Mouse (Mus musculus) ES-E14 (cell line): ENCODE data around the gene Nkiras1. TPM values are rescaled to one million over a fixed set of nuclear protein-coding genes. Genes with fewer than 3 reads are reported as not detected.
"Not testable (repeated sequence)": the region's sequence is repeated elsewhere in the genome, so short reads cannot be mapped to it uniquely, and the experiment has no call there.

Source experiments
- DNase-seq: peaks from one replicate; pipeline ENCODE4 v3.0.0-alpha.2; 2013; ENCODE audit warnings: low read depth, low spot score
- H3K27ac ChIP-seq: 2 replicates; pipeline ENCODE4 v1.5.1; 2012; ENCODE audit warnings: low read depth, mild to moderate bottlenecking, low read length, moderate library complexity, mixed read lengths; ENCODE audit not compliant: poor library complexity, insufficient read depth, severe bottlenecking
- H3K36me3 ChIP-seq: 2 replicates; pipeline ENCODE4 v1.6.1; 2012; ENCODE audit warnings: mild to moderate bottlenecking, low read length, moderate library complexity, mixed read lengths; ENCODE audit not compliant: control insufficient read depth, poor library complexity, insufficient read depth, severe bottlenecking
- H3K4me1 ChIP-seq, 2 experiments: fragments of 150-350 bp in 1 of 2; sonication (generic) in 1 of 2; 2 replicates each; pipeline ENCODE4 v1.6.1; 2012; ENCODE audit warnings: low read length in 2 of 2, mild to moderate bottlenecking in 1 of 2, mixed read lengths in 1 of 2; ENCODE audit not compliant: control insufficient read depth in 2 of 2, insufficient read depth in 2 of 2, poor library complexity in 1 of 2
- H3K4me3 ChIP-seq, 2 experiments: fragments of 150-350 bp in 1 of 2; sonication (generic) in 1 of 2; 2 replicates each; pipeline ENCODE4 v1.5.1; 2012; ENCODE audit warnings: low read length in 2 of 2, low read depth in 1 of 2, mild to moderate bottlenecking in 1 of 2, mixed read lengths in 1 of 2; ENCODE audit not compliant: insufficient read depth in 1 of 2, poor library complexity in 1 of 2, severe bottlenecking in 1 of 2
- H3K9ac ChIP-seq: 2 replicates; pipeline ENCODE4 v1.6.1; 2012; ENCODE audit warnings: low read depth, mild to moderate bottlenecking, low read length, mixed read lengths; ENCODE audit not compliant: poor library complexity, insufficient read depth, severe bottlenecking
- H3K9me3 ChIP-seq: fragments of 150-350 bp; sonication (generic); 2 replicates; pipeline ENCODE4 v1.6.1; 2012; ENCODE audit warnings: low read depth, mild to moderate bottlenecking, low read length; ENCODE audit not compliant: control insufficient read depth, insufficient read depth
- HCFC1 ChIP-seq: IDR thresholded peaks from 2 replicates; pipeline ENCODE4 v1.6.1; 2012; ENCODE audit warnings: low read length, inconsistent platforms, borderline replicate concordance; ENCODE audit not compliant: insufficient read depth
- MAFK ChIP-seq: IDR thresholded peaks from 2 replicates; pipeline ENCODE4 v1.6.1; 2014; ENCODE audit warnings: mild to moderate bottlenecking, low read depth, low read length, inconsistent platforms; ENCODE audit not compliant: insufficient read depth
- ZC3H11A ChIP-seq: IDR thresholded peaks from 2 replicates; pipeline ENCODE4 v1.6.1; 2012; ENCODE audit warnings: low read depth, mild to moderate bottlenecking, inconsistent platforms, low read length, borderline replicate concordance
- ZNF384 ChIP-seq: IDR thresholded peaks from 2 replicates; pipeline ENCODE4 v1.6.1; 2012; ENCODE audit warnings: low read depth, low read length, inconsistent platforms
- in situ Hi-C, 2 experiments: fragments of 600-800 bp; cut with MboI; formaldehyde crosslinking; loops; one replicate each; pipeline ENCODE4 v1.15.1; 2025; ENCODE audit warnings: low sequenced_read_pairs in 2 of 2, inconsistent platforms in 1 of 2; ENCODE audit not compliant: unreplicated experiment in 2 of 2
- total RNA-seq: library from RNA; depleted of rRNA; stranded (reverse); fragments of 300-350 nt; gene quantifications from 2 replicates; pipeline ENCODE4 v1.2.3, GENCODE M21; 2012; rRNA removed

Nkiras1 gene
- total RNA-seq, result 8.1 and 8.6 TPM in 2 replicates

GRCm38 (mm10) chr14:18270529-18271441 is at the start of gene Nkiras1, which contains the start of gene Rpl15:
Nkiras1 (plus strand) TSS chr14:18271136.
Rpl15 (minus strand) TSS chr14:18271391.
- Histone ChIP-seq H3K27ac (peak within 1 kb of the TSS; percentile 65), H3K4me1 (peaks cover 0 to 3% of the 10 kb centered on the region in 2 experiments; a peak in 1 of 4 replicates), H3K4me3 (peak within 1 kb of the TSS; percentile 90 to 99), H3K9me3 (no peaks in the 10 kb centered on the region), H3K9ac (peak within 1 kb of the TSS; percentile 94), H3K36me3 (peaks cover 21% of the 10 kb centered on the region)
- TF ChIP-seq HCFC1 (peak; percentile 93), ZC3H11A (no peak), ZNF384 (no peak)
- in situ Hi-C loops, result no loop called here
- DNase-seq, result peak; percentile 96

DNA sequence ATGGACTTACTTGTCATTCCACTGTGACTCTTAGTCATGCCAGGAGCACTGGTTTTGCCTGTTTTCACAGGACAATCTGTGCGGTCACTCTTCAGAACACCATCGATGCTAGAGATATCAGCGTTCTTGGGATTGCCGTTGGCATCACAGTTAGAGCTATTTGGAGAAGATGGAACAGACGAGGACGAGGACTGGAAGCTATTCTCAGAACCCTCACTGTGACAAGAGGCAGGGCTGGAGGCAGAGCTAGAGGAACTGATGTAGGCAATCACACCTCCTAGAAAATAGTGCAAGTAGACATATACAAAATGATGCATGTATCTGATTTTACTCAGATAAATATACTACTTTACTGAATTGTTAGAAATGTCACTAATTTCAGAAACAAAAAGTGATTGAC is 49.0 kb upstream of the Nkiras1 start:
- DNase-seq, result no peak
- Histone ChIP-seq H3K4me3 (no peak overlapping the region), H3K4me1 (no peaks in the 10 kb centered on the region), H3K9me3 (0 out of 2 replicates have a peak, but pooled peaks cover 1% of the 10 kb centered on the region), H3K9ac (no peak overlapping the region), H3K27ac (no peak overlapping the region), H3K36me3 (no peaks in the 10 kb centered on the region)
- TF ChIP-seq MAFK (no peak), ZNF384 (no peak)
- in situ Hi-C loops, result no loop called here

DNA sequence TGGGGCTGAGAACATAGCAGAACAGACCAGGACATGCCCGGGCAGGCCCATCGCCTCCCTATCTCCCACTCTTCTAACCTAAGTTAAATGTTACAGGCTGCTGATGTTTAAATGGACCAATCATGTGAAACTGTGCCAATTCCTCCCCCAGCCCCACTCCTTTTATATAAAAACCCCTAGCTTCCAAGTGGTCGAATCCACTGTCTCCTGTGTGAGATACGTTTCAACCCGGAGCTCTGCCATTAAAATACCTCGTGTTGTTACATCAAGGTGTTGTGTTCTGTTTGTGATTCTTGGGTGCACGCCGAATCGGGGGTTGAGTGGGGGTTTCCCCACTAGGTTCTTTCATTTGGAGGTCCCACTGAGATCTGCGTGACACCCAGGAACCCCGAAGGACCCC is 45.5 kb upstream of the Nkiras1 start:
- DNase-seq, H3K9me3 ChIP-seq, H3K9ac ChIP-seq, H3K27ac ChIP-seq, H3K36me3 ChIP-seq, H3K4me1 ChIP-seq, H3K4me3 ChIP-seq, in situ Hi-C loops: not testable (repeated sequence)

DNA sequence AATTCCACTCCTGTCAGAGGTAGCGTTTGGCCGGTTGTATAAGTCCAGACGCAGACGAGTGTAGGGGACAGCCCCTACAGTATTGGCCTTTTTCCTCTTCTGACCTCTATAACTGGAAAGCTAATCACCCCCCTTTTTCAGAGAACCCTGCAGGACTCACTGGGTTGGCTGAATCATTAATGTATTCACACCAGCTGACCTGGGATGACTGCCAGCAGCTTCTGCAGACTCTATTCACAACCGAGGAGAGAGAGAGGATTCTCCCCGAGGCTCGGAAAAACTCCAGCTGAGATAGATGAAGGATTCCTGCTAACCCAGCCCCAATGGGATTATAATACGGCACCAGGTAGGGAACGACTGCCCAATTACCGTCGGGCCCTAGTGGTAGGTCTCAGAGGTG is 44.8 kb upstream of the Nkiras1 start:
- H3K9ac ChIP-seq, DNase-seq, H3K4me1 ChIP-seq, in situ Hi-C loops, H3K36me3 ChIP-seq, H3K9me3 ChIP-seq, H3K27ac ChIP-seq, H3K4me3 ChIP-seq: not testable (repeated sequence)

DNA sequence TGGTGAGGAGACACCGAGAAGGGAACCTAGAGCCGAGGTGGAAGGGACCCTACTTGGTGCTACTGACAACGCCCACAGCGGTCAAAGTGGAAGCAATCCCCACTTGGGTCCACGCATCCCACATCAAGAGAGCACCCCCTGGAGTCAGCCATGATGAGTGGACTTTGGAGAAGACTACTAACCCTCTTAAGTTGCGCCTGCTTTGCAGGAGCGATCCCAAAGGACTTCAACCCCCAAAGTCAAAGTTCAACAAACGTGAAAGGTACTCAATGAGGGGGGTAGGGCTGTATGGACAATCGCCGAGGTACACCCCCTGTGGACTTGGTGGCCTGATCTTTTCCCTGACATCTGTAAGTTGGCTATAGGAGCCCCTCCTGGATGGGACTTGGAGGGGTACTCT is 41.2 kb upstream of the Nkiras1 start:
- H3K9ac ChIP-seq, in situ Hi-C loops, DNase-seq, H3K4me3 ChIP-seq, H3K9me3 ChIP-seq, H3K36me3 ChIP-seq, H3K4me1 ChIP-seq, H3K27ac ChIP-seq: not testable (repeated sequence)

- DNase-seq, in situ Hi-C loops, H3K9ac ChIP-seq, H3K4me1 ChIP-seq, H3K27ac ChIP-seq, H3K36me3 ChIP-seq, H3K4me3 ChIP-seq, H3K9me3 ChIP-seq: not testable (repeated sequence)
Observed at GRCm38 (mm10) chr14:18231866-18232265, 39.1 kb upstream of the Nkiras1 start.
